Mouse (Mus musculus) heart, embryonic 14.5 days (tissue): ENCODE measurements at regions not wholly inside any gene's neighbourhood (a gene's known extent, or its start where the extent isn't known, plus 50 kb on each side); places are given as distances from the start of the nearest gene placed in this dataset.

Source experiments
- ATAC-seq: fragments of 200-750 bp; cut with Nextera tagmentation; 2 replicates; pipeline ENCODE4 v1.8.0; 2017; ENCODE audit warnings: low read depth, moderate TSS enrichment; ENCODE audit not compliant: insufficient number of reproducible peaks, insufficient read depth, low FRiP score
- H3K27ac ChIP-seq, 2 experiments: fragments of 200-500 bp in 1 of 2; fragments of 300-500 bp in 1 of 2; sonication (generic) in 1 of 2; replicated peaks in 1 of 2; 2 replicates each; pipeline ENCODE4 v1.5.1; 2012 to 2014; ENCODE audit warnings: low read depth in 2 of 2, low read length in 2 of 2, control low read depth in 1 of 2, mild to moderate bottlenecking in 1 of 2, mixed read lengths in 1 of 2; ENCODE audit not compliant: control insufficient read depth in 1 of 2, insufficient read depth in 1 of 2
- H3K27me3 ChIP-seq: fragments of 300-500 bp; sonication (generic); 2 replicates; pipeline ENCODE4 v1.6.1; 2014; ENCODE audit warnings: mild to moderate bottlenecking, low read length, control low read depth; ENCODE audit not compliant: control insufficient read depth, insufficient read depth
- H3K36me3 ChIP-seq: fragments of 300-500 bp; sonication (generic); 2 replicates; pipeline ENCODE4 v1.6.1; 2014; ENCODE audit warnings: mild to moderate bottlenecking, control low read depth, low read length, mixed read lengths; ENCODE audit not compliant: control insufficient read depth, insufficient read depth
- H3K4me1 ChIP-seq, 2 experiments: fragments of 200-500 bp in 1 of 2; fragments of 300-500 bp in 1 of 2; sonication (generic) in 1 of 2; 2 replicates each; pipeline ENCODE4 v1.6.1; 2012 to 2014; ENCODE audit warnings: low read length in 2 of 2, control low read depth in 1 of 2, mixed read lengths in 1 of 2; ENCODE audit not compliant: control insufficient read depth in 2 of 2, insufficient read depth in 2 of 2
- H3K4me2 ChIP-seq: fragments of 300-500 bp; sonication (generic); 2 replicates; pipeline ENCODE4 v1.6.1; 2014; ENCODE audit warnings: mild to moderate bottlenecking, low read length
- H3K4me3 ChIP-seq, 2 experiments: fragments of 200-500 bp in 1 of 2; fragments of 300-500 bp in 1 of 2; sonication (generic) in 1 of 2; 2 replicates each; pipeline ENCODE4 v1.5.1; 2012 to 2014; ENCODE audit warnings: low read length in 2 of 2, mild to moderate bottlenecking in 2 of 2, control low read depth in 1 of 2, low read depth in 1 of 2, moderate library complexity in 1 of 2; ENCODE audit not compliant: control insufficient read depth in 1 of 2, insufficient read depth in 1 of 2
- H3K9ac ChIP-seq: fragments of 300-500 bp; sonication (generic); 2 replicates; pipeline ENCODE4 v1.6.1; 2014; ENCODE audit warnings: mild to moderate bottlenecking, low read length
- H3K9me3 ChIP-seq: fragments of 300-500 bp; sonication (generic); 2 replicates; pipeline ENCODE4 v1.6.1; 2016; ENCODE audit warnings: low read length, control low read depth; ENCODE audit not compliant: control insufficient read depth
- WGBS: fragments of 180-500 bp; shearing (Covaris S2); extraction: QIAGEN DNeasy Blood & Tissue Kit; methylation state at CpG from one replicate; pipeline ENCODE4 v1.1.7; 2014; 5-methylcytosine and 5-hydroxymethylcytosine counted together

DNA sequence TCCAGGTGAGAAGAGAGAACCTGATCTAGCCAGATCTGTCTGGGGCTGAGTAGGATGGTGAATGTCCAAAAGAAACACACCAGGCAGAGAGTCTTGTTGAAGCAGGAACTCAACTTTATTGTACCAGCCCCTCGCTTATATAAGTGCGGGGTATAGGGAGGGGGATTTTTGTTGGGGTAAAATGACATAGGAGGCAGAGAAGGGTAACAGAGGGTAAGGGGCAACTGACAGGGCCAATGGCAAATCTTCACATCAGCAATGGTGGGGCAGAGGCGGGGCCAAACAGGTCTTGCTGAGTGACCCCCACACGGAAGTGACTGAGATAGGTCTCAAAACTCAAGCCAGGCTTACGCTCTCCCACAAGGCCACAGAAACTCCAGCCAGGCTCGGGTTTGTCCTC is 113.2 kb downstream of the Kdr start:
- Histone ChIP-seq H3K4me2 (no peak overlapping the region), H3K27ac (no peak overlapping the region), H3K27me3 (no peaks in the 10 kb centered on the region), H3K4me1 (no peaks in the 10 kb centered on the region), H3K9me3 (no peaks in the 10 kb centered on the region), H3K36me3 (no peaks in the 10 kb centered on the region), H3K9ac (no peak overlapping the region), H3K4me3 (no peak overlapping the region)
- no peak for ATAC-seq
- WGBS, result 89% methylated on average over 6 of the region's 6 CpGs

DNA sequence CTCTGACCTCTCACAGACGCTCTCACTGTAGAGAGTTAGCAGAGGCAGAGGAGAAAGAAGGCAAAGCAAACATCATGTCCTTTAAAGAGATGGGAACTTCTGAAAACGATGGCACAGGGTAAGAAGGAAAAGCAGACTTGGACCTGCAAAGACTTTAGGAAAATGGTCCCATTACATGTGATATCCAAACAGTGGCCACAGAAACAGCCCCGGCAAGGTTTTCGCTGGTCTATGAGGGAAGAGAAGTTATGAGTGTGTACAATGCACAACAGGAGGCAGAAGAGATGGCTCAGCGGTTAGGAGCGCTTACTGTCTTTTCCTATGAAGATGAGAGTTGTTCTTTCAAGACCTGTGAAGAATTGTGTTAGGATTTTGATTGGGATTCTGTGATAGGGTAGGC is 114.9 kb downstream of the Kdr start:
- H3K36me3 ChIP-seq, result no peaks in the 10 kb centered on the region
- no peak overlapping the region for H3K4me3 ChIP-seq
- no peak overlapping the region for H3K4me2 ChIP-seq
- no peak for ATAC-seq
- 67% methylated on average over 6 of the region's 6 CpGs for WGBS
- no peaks in the 10 kb centered on the region for H3K4me1 ChIP-seq
- no peaks in the 10 kb centered on the region for H3K9me3 ChIP-seq
- H3K27me3 ChIP-seq, result no peaks in the 10 kb centered on the region
- no peak overlapping the region for H3K9ac ChIP-seq
- no peak overlapping the region for H3K27ac ChIP-seq

DNA sequence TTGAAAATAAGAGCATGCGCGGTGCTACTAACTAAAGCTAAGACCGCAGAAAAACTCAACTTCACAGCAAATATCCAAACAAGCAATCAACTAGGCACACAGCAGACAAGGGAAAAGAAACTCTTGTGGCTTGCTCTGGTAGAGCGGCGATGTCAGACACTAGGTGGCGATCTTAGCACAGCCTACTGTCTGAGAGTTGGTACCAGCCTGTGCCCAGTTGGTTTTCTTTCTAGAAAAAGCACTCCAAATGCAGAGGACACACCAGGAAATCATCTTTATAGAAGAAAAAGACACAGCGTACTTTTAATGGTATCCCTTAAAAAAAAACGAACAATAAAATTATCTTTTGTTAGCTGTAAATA is 115.6 kb downstream of the Kdr start:
- no peaks in the 10 kb centered on the region for H3K9me3 ChIP-seq
- H3K27me3 ChIP-seq, result no peaks in the 10 kb centered on the region
- H3K9ac ChIP-seq, result no peak overlapping the region
- no peaks in the 10 kb centered on the region for H3K4me1 ChIP-seq
- H3K4me2 ChIP-seq, result no peak overlapping the region
- no peaks in the 10 kb centered on the region for H3K36me3 ChIP-seq
- no peak overlapping the region for H3K4me3 ChIP-seq
- ATAC-seq, result no peak
- WGBS, result 14% methylated on average over 8 of the region's 8 CpGs
- H3K27ac ChIP-seq, result no peak overlapping the region

DNA sequence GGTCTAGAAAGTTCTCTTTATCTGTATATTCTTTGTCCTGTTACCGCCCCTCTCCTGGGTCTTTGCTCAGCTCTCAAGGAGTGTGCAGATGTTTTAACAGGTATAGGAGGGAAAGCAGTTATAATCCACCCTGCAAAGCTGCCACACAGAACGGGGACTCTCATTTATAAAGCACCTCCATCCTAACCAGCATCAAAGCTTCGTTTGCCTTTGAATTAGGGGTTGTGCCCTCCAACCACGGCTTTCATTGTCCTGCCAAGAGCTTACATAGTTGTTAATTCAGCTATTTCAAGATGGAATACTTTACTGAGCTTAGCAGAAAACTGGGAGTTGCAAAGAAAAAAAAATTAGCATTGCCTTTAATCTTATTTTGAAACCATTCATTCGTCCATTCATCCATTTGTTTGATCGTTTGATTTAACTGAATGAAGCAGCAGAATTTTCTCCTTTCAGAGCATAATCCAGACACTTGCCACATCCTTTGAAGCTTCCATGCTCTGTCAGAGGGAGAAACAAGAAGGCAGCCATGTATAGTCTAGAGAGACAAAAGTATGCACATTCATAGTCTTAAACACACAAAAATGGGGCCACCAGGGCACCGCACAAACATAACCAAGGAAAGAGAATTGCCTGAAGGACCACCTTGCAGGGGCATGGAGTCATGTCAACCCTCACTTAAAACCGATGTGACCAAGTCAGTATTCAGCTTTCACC is 116.2 kb downstream of the Kdr start:
- 49% methylated on average over 8 of the region's 8 CpGs for WGBS
- ATAC-seq, result no peak
- H3K4me1 ChIP-seq, result no peaks in the 10 kb centered on the region

DNA sequence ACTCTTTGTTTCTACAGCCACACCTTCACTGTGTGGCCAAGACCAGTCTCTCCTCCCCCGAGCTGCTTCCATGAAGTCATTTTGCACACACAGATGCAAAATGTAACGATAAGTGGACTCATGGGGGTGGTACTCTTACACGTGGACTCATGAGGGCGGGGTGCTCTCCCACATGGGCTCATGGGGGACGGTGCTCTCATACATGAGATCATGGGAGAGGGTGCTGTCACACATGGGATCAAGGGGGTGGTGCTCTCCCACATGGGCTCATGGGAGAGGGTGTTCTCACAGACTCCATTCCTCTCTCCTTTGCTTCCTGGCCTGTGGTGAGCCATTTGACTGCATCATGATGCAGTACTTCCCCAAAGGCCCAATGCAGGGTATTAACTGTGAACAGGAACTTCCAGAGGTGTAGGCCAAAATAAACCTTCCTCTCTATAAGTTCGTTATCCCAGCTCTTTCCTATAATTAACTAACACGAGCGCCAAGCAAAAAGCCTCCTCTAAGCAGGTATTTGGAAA is 118.9 kb downstream of the Kdr start:
- peaks cover 2% of the 10 kb centered on the region; the same call in 1 of the 2 replicates for H3K27me3 ChIP-seq
- no peak overlapping the region for H3K9ac ChIP-seq
- H3K27ac ChIP-seq, result no peak overlapping the region
- no peaks in the 10 kb centered on the region for H3K36me3 ChIP-seq
- no peaks in the 10 kb centered on the region for H3K9me3 ChIP-seq
- 86% methylated on average over 8 of the region's 8 CpGs for WGBS
- no peak for ATAC-seq
- H3K4me3 ChIP-seq, result no peak overlapping the region
- no peak overlapping the region for H3K4me2 ChIP-seq
- H3K4me1 ChIP-seq, result no peaks in the 10 kb centered on the region

More for the DNA sequence above, 116.2 kb downstream of the Kdr start:
- no peak overlapping the region for H3K4me2 ChIP-seq
- H3K27me3 ChIP-seq, result no peaks in the 10 kb centered on the region
- H3K9ac ChIP-seq, result no peak overlapping the region
- H3K27ac ChIP-seq, result no peak overlapping the region
- no peaks in the 10 kb centered on the region for H3K9me3 ChIP-seq
- H3K4me3 ChIP-seq, result no peak overlapping the region
- H3K36me3 ChIP-seq, result no peaks in the 10 kb centered on the region

DNA sequence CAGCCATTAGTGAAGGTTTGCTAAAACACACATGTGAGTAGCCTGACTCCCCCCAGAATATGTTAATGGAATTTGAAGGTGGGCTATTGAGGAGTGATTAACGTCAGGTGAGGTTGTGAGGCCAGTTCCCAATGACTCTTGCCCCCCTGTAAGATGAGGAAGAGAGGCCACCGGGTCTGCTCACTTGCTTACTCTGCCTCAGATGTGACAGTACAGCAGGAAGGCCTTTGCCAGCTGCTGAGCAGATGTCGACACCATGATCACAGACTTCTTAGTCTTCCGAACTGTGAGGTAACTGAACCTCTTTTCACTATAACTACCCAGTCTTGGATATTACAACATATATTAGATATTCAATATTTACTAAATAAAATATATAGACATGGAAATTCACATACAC is 127.4 kb downstream of the Kdr start:
- WGBS, result 75% methylated on average over 4 of the region's 4 CpGs

DNA sequence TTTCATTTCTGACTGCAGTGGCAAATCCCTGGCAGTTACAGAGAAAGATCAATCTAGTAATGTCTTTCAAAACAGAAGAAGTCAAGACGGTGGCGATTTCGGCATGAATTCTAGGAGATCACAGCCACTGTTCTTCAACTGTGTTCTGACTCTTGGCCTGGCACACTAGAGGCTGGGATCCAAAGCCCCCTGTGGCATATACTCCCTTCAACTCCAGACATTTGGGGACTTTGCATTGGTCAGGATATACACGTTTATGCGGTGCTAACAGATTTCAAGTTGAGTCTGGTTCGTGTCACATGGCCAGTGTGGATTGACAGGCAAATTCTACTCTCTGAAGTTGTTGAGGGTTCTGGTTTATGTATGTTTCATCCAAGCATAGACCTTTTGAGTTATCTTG is 130.3 kb downstream of the Kdr start:
- no peak overlapping the region for H3K4me2 ChIP-seq
- no peaks in the 10 kb centered on the region for H3K4me1 ChIP-seq
- 73% methylated on average over 6 of the region's 6 CpGs for WGBS
- no peak for ATAC-seq
- H3K27ac ChIP-seq, result no peak overlapping the region
- H3K36me3 ChIP-seq, result no peaks in the 10 kb centered on the region
- H3K27me3 ChIP-seq, result no peaks in the 10 kb centered on the region
- H3K4me3 ChIP-seq, result no peak overlapping the region
- H3K9me3 ChIP-seq, result no peaks in the 10 kb centered on the region
- no peak overlapping the region for H3K9ac ChIP-seq

More for the DNA sequence above, 127.4 kb downstream of the Kdr start:
- Histone ChIP-seq H3K27ac (no peak overlapping the region), H3K4me2 (no peak overlapping the region), H3K27me3 (no peaks in the 10 kb centered on the region), H3K9ac (no peak overlapping the region), H3K36me3 (no peaks in the 10 kb centered on the region), H3K4me1 (no peaks in the 10 kb centered on the region), H3K4me3 (no peak overlapping the region), H3K9me3 (no peaks in the 10 kb centered on the region)
- no peak for ATAC-seq

DNA sequence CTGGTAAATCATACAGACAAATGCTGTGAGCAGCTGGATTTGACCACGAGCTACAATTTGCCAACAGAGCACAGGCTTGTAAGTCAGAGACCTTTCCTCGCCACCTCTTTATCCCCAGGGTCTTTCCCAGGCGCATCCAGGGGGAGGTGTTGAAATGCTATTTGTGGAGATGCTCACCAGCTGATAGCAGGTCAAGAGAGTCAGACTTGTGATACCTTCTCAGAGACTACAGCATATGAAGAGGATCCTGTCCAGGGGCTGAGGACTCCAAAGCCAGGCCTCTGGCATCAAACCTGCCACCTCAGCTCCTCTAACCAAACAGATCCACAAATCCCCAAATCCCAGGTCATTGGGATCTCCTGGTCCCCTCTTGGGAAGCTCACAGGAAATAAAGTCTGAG is 130.9 kb downstream of the Kdr start:
- H3K27ac ChIP-seq, result no peak overlapping the region
- no peaks in the 10 kb centered on the region for H3K9me3 ChIP-seq
- H3K9ac ChIP-seq, result no peak overlapping the region
- no peak overlapping the region for H3K4me2 ChIP-seq
- no peak for ATAC-seq
- no peaks in the 10 kb centered on the region for H3K27me3 ChIP-seq
- no peaks in the 10 kb centered on the region for H3K36me3 ChIP-seq
- no peak overlapping the region for H3K4me3 ChIP-seq
- no peaks in the 10 kb centered on the region for H3K4me1 ChIP-seq
- WGBS, result 63% methylated on average over 3 of the region's 3 CpGs
